Mouse (Mus musculus) erythroblast, embryonic 14.5 days (primary cell): Measurements from ENCODE around the gene Apoc4.

ENCODE experiments used
- GATA1 ChIP-seq: IDR thresholded peaks from 2 replicates; pipeline ENCODE4 v1.6.1; 2012; ENCODE audit warnings: low read length, inconsistent platforms, mixed read lengths
- TAL1 ChIP-seq: IDR thresholded peaks from 3 replicates; pipeline ENCODE4 v1.6.1; 2012; ENCODE audit warnings: low read length, inconsistent platforms, mixed read lengths

DNA sequence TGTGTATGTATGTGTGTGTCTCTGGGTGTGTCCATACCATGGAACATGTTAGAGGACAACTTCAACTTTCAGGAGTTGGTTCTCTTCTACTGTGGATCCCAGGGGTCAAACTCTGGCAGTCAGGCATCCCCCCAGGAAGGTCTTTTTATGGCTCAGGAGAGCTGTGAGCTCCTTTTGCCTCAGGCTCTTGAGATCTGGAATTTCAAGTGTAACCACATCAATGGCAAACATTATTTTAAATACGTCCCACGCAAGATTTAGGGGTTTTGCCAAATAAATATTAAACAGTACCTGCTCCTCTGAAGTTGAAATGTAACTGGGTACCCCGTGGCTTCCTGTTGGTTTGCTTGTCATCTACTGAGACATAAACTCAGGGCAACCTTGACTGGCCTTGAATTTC, 1.7 kb upstream of the Apoc4 start:
- no peak for TF ChIP-seq GATA1
- TF ChIP-seq TAL1: no peak
